Comparison of ENCODE assay signal across 8 mouse cellular contexts in genomic region chr1:192790442-192790841, GRCm38 (mm10). TPM values are rescaled to one million over a fixed set of nuclear protein-coding genes. Genes with fewer than 3 reads are reported as not detected.
DNase-seq lines count a peak whose midpoint lies in the region; ATAC-seq and TF ChIP-seq lines count a peak whose summit lies in the region.

No protein-coding gene starts in this region.

- ATAC-seq in midbrain, embryonic 14.5 days (ENCODE audit: low FRiP score, low TSS enrichment) = no peak
- ATAC-seq in midbrain, embryonic 16.5 days = no peak
- ATAC-seq in intestine, postnatal 0 days = no peak

- DNase-seq in embryo, embryonic 10.5 days (ENCODE audit: low spot score) = peak; percentile 65
- DNase-seq in embryo, embryonic 11 days = no peak
- DNase-seq in midbrain, embryonic 14.5 days = peak; percentile 50
- peak; percentile 60 for DNase-seq in thymus, postnatal 0 days (ENCODE audit: low spot score)
- DNase-seq in cerebellum, adult 11-12 months = no peak
- no peak for DNase-seq in frontal cortex, adult 2 months (ENCODE audit: extremely low spot score in 1 of 2, low spot score in 1 of 2)

- 81% methylated on average over 4 of the region's 4 CpGs for WGBS in midbrain, embryonic 14.5 days
- WGBS in midbrain, embryonic 16.5 days = 80% methylated on average over 4 of the region's 4 CpGs
- WGBS in intestine, postnatal 0 days = 87% methylated on average over 4 of the region's 4 CpGs

- H3K9ac ChIP-seq in midbrain, embryonic 14.5 days (replicated peaks; ENCODE audit: low read length) = no peak overlapping the region
- H3K9ac ChIP-seq in midbrain, embryonic 16.5 days (ENCODE audit: low read depth, low read length) = no peak overlapping the region
- H3K9ac ChIP-seq in intestine, postnatal 0 days (ENCODE audit: low read depth, low read length) = no peak overlapping the region

- no peak overlapping the region for H3K4me3 ChIP-seq in midbrain, embryonic 14.5 days (replicated peaks; ENCODE audit: low read depth, low read length)
- H3K4me3 ChIP-seq in midbrain, embryonic 16.5 days (ENCODE audit: low read depth, low read length) = no peak overlapping the region
- H3K4me3 ChIP-seq in intestine, postnatal 0 days (ENCODE audit: low read depth, low read length) = no peak overlapping the region

- H3K36me3 ChIP-seq in midbrain, embryonic 14.5 days (ENCODE audit: control insufficient read depth, insufficient read depth, low read length) = no peaks in the 10 kb centered on the region
- H3K36me3 ChIP-seq in midbrain, embryonic 16.5 days (ENCODE audit: control insufficient read depth, insufficient read depth, low read length) = no peaks in the 10 kb centered on the region
- no peaks in the 10 kb centered on the region for H3K36me3 ChIP-seq in intestine, postnatal 0 days (ENCODE audit: control insufficient read depth, insufficient read depth)

- no peaks in the 10 kb centered on the region for H3K9me3 ChIP-seq in midbrain, embryonic 14.5 days (ENCODE audit: control insufficient read depth, low read length)
- H3K9me3 ChIP-seq in midbrain, embryonic 16.5 days (replicated peaks; ENCODE audit: control insufficient read depth, low read length, poor library complexity, severe bottlenecking) = no peaks in the 10 kb centered on the region
- H3K9me3 ChIP-seq in intestine, postnatal 0 days (ENCODE audit: control insufficient read depth) = no peaks in the 10 kb centered on the region

- peaks cover 10% of the 10 kb centered on the region for H3K4me1 ChIP-seq in midbrain, embryonic 14.5 days (ENCODE audit: control insufficient read depth, insufficient read depth, low read length)
- peaks cover 15% of the 10 kb centered on the region for H3K4me1 ChIP-seq in midbrain, embryonic 16.5 days (ENCODE audit: control insufficient read depth, insufficient read depth, low read length)
- H3K4me1 ChIP-seq in intestine, postnatal 0 days (replicated peaks; ENCODE audit: control insufficient read depth, insufficient read depth, low read length) = peaks cover 3% of the 10 kb centered on the region; the same call in 1 of the 2 replicates

- H3K27me3 ChIP-seq in midbrain, embryonic 14.5 days (ENCODE audit: control insufficient read depth, insufficient read depth, low read length) = no peaks in the 10 kb centered on the region
- H3K27me3 ChIP-seq in midbrain, embryonic 16.5 days (ENCODE audit: control insufficient read depth, insufficient read depth, low read depth, low read length) = no peaks in the 10 kb centered on the region
- no peaks in the 10 kb centered on the region for H3K27me3 ChIP-seq in intestine, postnatal 0 days (replicated peaks; ENCODE audit: control insufficient read depth, insufficient read depth, low read length)

- no peak overlapping the region for H3K27ac ChIP-seq in midbrain, embryonic 14.5 days (replicated peaks; ENCODE audit: low read depth, low read length)
- H3K27ac ChIP-seq in midbrain, embryonic 16.5 days (ENCODE audit: low read length) = no peak overlapping the region
- H3K27ac ChIP-seq in intestine, postnatal 0 days (ENCODE audit: low read depth, low read length) = no peak overlapping the region

- TF ChIP-seq CTCF in intestine, postnatal 0 days (IDR thresholded peaks at IDR 0.05; ENCODE audit: low read depth) = peak; percentile 69

- H3K4me2 ChIP-seq in midbrain, embryonic 14.5 days (ENCODE audit: low read length) = no peak overlapping the region
- H3K4me2 ChIP-seq in midbrain, embryonic 16.5 days (ENCODE audit: low read length) = no peak overlapping the region
- no peak overlapping the region for H3K4me2 ChIP-seq in intestine, postnatal 0 days (replicated peaks; ENCODE audit: low read depth)

RNA-seq across cellular contexts. Expression of gene Hhat, which starts 19.4 kb away (rescaled TPM):
- polyA plus RNA-seq in midbrain, embryonic 14.5 days (2014; fragmentation: Nextera tagmentation; extraction: Ambion mirVana) = 3.9 and 4.5 TPM in 2 replicates
- polyA plus RNA-seq in midbrain, embryonic 16.5 days (2015; fragmentation: Nextera tagmentation; extraction: Ambion mirVana) = 3.3 and 3.4 TPM in 2 replicates
- polyA plus RNA-seq in intestine, postnatal 0 days (2015; fragmentation: Nextera tagmentation; extraction: Ambion mirVana) = 4.5 and 4.8 TPM in 2 replicates
- polyA plus RNA-seq in thymus, postnatal 0 days (2015; fragmentation: Nextera tagmentation; extraction: Ambion mirVana) = 3.6 and 3.7 TPM in 2 replicates
- 1.6 and 1.7 TPM in 2 replicates for polyA plus RNA-seq in frontal cortex, adult 2 months (2012; rRNA removed)

Comparison
In these comparisons a context has a peak if more than half of its experiments do, and no peak if none do; other contexts are left out.
1. DNase-seq: peak in embryo, embryonic 10.5 days (single experiment), midbrain, embryonic 14.5 days (single experiment) and thymus, postnatal 0 days (single experiment); none in embryo, embryonic 11 days (single experiment), cerebellum, adult 11-12 months (single experiment) and frontal cortex, adult 2 months (0 of 2).